Mouse (Mus musculus) 416B (cell line): ENCODE data around the gene Focad.
"Not testable (repeated sequence)": the region's sequence is repeated elsewhere in the genome, so short reads cannot be mapped to it uniquely, and the experiment has no call there.

Experiments
- DNase-seq: peaks from one replicate; pipeline ENCODE4 v3.0.0; 2011; ENCODE audit warnings: low read depth

Focad gene

GRCm38 (mm10) chr4:88308342-88309116 lies 214.1 kb downstream of the Focad start:
- DNase-seq = no peak

- DNase-seq = peak; percentile 62
Measured at GRCm38 (mm10) chr4:88309676-88310075, 215.2 kb downstream of the Focad start.

GRCm38 (mm10) chr4:88314898-88315297 lies 220.5 kb downstream of the Focad start:
- peak; percentile 55 for DNase-seq

- DNase-seq = no peak
Measured at GRCm38 (mm10) chr4:88320067-88320466, 225.6 kb downstream of the Focad start.

GRCm38 (mm10) chr4:88325392-88325791 lies 231.0 kb downstream of the Focad start:
- no peak for DNase-seq

GRCm38 (mm10) chr4:88334533-88334932 lies 240.1 kb downstream of the Focad start:
- DNase-seq = no peak

- DNase-seq = peak; percentile 70
Measured at GRCm38 (mm10) chr4:88336753-88337152, 242.3 kb downstream of the Focad start.

GRCm38 (mm10) chr4:88337365-88337764 lies 242.9 kb downstream of the Focad start:
- peak; percentile 52 for DNase-seq

GRCm38 (mm10) chr4:88338130-88338529 lies 243.7 kb downstream of the Focad start:
- no peak for DNase-seq

- no peak for DNase-seq
Measured at GRCm38 (mm10) chr4:88344468-88344867, 250.0 kb downstream of the Focad start.

- DNase-seq = no peak
Measured at GRCm38 (mm10) chr4:88345065-88345464, 250.6 kb downstream of the Focad start.

- no peak for DNase-seq
Measured at GRCm38 (mm10) chr4:88345938-88346337, 251.5 kb downstream of the Focad start.

- DNase-seq = peak; percentile 79
Measured at GRCm38 (mm10) chr4:88350910-88351309, 256.5 kb downstream of the Focad start.

GRCm38 (mm10) chr4:88356652-88357051 lies 262.2 kb downstream of the Focad start:
- peak; percentile 46 for DNase-seq

- peak; percentile 65 for DNase-seq
Measured at GRCm38 (mm10) chr4:88357431-88357830, 263.0 kb downstream of the Focad start.

- DNase-seq = no peak
Measured at GRCm38 (mm10) chr4:88369951-88370350, 275.5 kb downstream of the Focad start.

- no peak for DNase-seq
Measured at GRCm38 (mm10) chr4:88370819-88371218, 276.4 kb downstream of the Focad start.

- DNase-seq = no peak
Measured at GRCm38 (mm10) chr4:88372293-88373224, 278.1 kb downstream of the Focad start.

- no peak for DNase-seq
Measured at GRCm38 (mm10) chr4:88390036-88390435, 295.6 kb downstream of the Focad start.

GRCm38 (mm10) chr4:88390596-88390995 lies 296.2 kb downstream of the Focad start:
- not testable (repeated sequence) for DNase-seq

GRCm38 (mm10) chr4:88395717-88396116 lies 301.3 kb downstream of the Focad start:
- DNase-seq = peak; percentile 3

- no peak for DNase-seq
Measured at GRCm38 (mm10) chr4:88396995-88397521, 302.6 kb downstream of the Focad start.
